Mouse (Mus musculus): Measurements from ENCODE around the gene Gpr4. TPM values are rescaled to one million over a fixed set of nuclear protein-coding genes. Genes with fewer than 3 reads are reported as not detected.

Gpr4 gene
- total RNA-seq, 4 experiments from 2014 or later, result 2.2 to 2.7 (median 2.5) TPM

GRCm38 (mm10) chr7:19257390-19258022 is 45.2 kb downstream of the Gpr4 start:
- DNase-seq (ENCODE audit: low spot score in 2 of 2), result peak in 1 of 2 experiments; percentile 63

- DNase-seq (ENCODE audit: low spot score in 2 of 2), result no peak
Measured at GRCm38 (mm10) chr7:19258336-19258735, 46.0 kb downstream of the Gpr4 start.

- no peak for DNase-seq (ENCODE audit: low spot score in 2 of 2)
Measured at GRCm38 (mm10) chr7:19265147-19265546, 52.8 kb downstream of the Gpr4 start.

GRCm38 (mm10) chr7:19265928-19266822 is 53.8 kb downstream of the Gpr4 start:
- DNase-seq (ENCODE audit: low spot score in 2 of 2), result no peak

- DNase-seq (ENCODE audit: low spot score in 2 of 2), result no peak
Measured at GRCm38 (mm10) chr7:19267051-19267450, 54.7 kb downstream of the Gpr4 start.

GRCm38 (mm10) chr7:19268993-19269681 is 56.8 kb downstream of the Gpr4 start:
- no peak for DNase-seq (ENCODE audit: low spot score in 2 of 2)

- no peak for DNase-seq (ENCODE audit: low spot score in 2 of 2)
Measured at GRCm38 (mm10) chr7:19269721-19270441, 57.5 kb downstream of the Gpr4 start.

GRCm38 (mm10) chr7:19270509-19271237 is 58.3 kb downstream of the Gpr4 start:
- no peak for DNase-seq (ENCODE audit: low spot score in 2 of 2)

GRCm38 (mm10) chr7:19271238-19272172 is 59.2 kb downstream of the Gpr4 start, which contains the start of gene Vasp:
Gene Vasp (minus strand): TSS chr7:19271817.
- DNase-seq (ENCODE audit: low spot score in 2 of 2), result peak; percentile 67 to 84

- DNase-seq (ENCODE audit: low spot score in 2 of 2), result no peak
Measured at GRCm38 (mm10) chr7:19272173-19272764, 59.9 kb downstream of the Gpr4 start.

Small RNA genes lying within 50 kb of the gene (microRNA-seq; reads per million reads assigned to microRNA genes)
- 9,862 to 11,977 reads per million in 2 experiments for gene Mir330

Other genes with a start within 250 kb of the Gpr4 start
- 1 to 10 TPM in 2 of 4 experiments, under 1 TPM in 2; 0.53 to 1.3 (median 1.0) TPM for gene Nanos2, start 225.1 kb upstream of the Gpr4 start, total RNA-seq (2022)
- gene Mypop, start 221.3 kb upstream of the Gpr4 start, total RNA-seq (2022), result 10 to 100 TPM; 54.2 to 60.5 (median 57.6) TPM
- gene Irf2bp1, start 208.5 kb upstream of the Gpr4 start, total RNA-seq (2022), result 10 to 100 TPM; 51.2 to 54.1 (median 53.2) TPM
- gene Foxa3, start 189.0 kb upstream of the Gpr4 start, total RNA-seq (2022), result not detected
- gene Sympk, start 188.2 kb upstream of the Gpr4 start, total RNA-seq (2022), result 100 to 1,000 TPM; 104 to 113 (median 111) TPM
- under 1 TPM in 3 of 4 experiments, not detected in 1; 0.24 to 0.79 (median 0.32) TPM for gene Rsph6a, start 157.8 kb upstream of the Gpr4 start, total RNA-seq (2022)
- gene Dmwd, start 136.3 kb upstream of the Gpr4 start, total RNA-seq (2022), result 100 to 1,000 TPM; 139 to 148 (median 143) TPM
- gene Dmpk, start 128.7 kb upstream of the Gpr4 start, total RNA-seq (2022), result 10 to 100 TPM; 25.0 to 39.7 (median 31.6) TPM
- 1 to 10 TPM; 2.0 to 2.5 (median 2.3) TPM for gene Six5, start 117.9 kb upstream of the Gpr4 start, total RNA-seq (2022)
- under 1 TPM in 3 of 4 experiments, not detected in 1; 0.37 to 0.68 (median 0.48) TPM for gene Gm4969, start 94.2 kb upstream of the Gpr4 start, total RNA-seq (2022)
- gene Fbxo46, start 92.7 kb upstream of the Gpr4 start, total RNA-seq (2022), result 10 to 100 TPM; 13.2 to 15.7 (median 14.2) TPM
- gene Qpctl, start 63.2 kb upstream of the Gpr4 start, total RNA-seq (2022), result 10 to 100 TPM; 16.5 to 19.2 (median 18.6) TPM
- gene Snrpd2, start 62.8 kb upstream of the Gpr4 start, total RNA-seq (2022), result 10 to 100 TPM; 73.5 to 79.4 (median 76.1) TPM
- gene Gipr, start 46.4 kb upstream of the Gpr4 start, total RNA-seq (2022), result 1 to 10 TPM; 1.2 to 2.5 (median 1.5) TPM
- 100 to 1,000 TPM; 159 to 188 (median 167) TPM for gene Eml2, start 36.1 kb upstream of the Gpr4 start, total RNA-seq (2022)
- gene Opa3, start 15.8 kb downstream of the Gpr4 start, total RNA-seq (2022), result 10 to 100 TPM; 40.2 to 46.7 (median 43.1) TPM
- 10 to 100 TPM; 13.6 to 16.9 (median 15.6) TPM for gene Vasp, start 59.3 kb downstream of the Gpr4 start, total RNA-seq (2022)
- gene Ppm1n, start 67.5 kb downstream of the Gpr4 start, total RNA-seq (2022), result under 1 TPM in 1 of 4 experiments, not detected in 3; 0.68 TPM
- gene Rtn2, start 70.1 kb downstream of the Gpr4 start, total RNA-seq (2022), result 100 to 1,000 TPM; 108 to 133 (median 114) TPM
- gene Fosb, start 97.5 kb downstream of the Gpr4 start, total RNA-seq (2022), result 10 to 100 TPM; 11.1 to 15.1 (median 13.8) TPM
- gene Ercc1, start 132.2 kb downstream of the Gpr4 start, total RNA-seq (2022), result 10 to 100 TPM; 34.9 to 42.8 (median 38.6) TPM
- gene Cd3eap, start 146.9 kb downstream of the Gpr4 start, total RNA-seq (2022), result 10 to 100 TPM; 16.3 to 20.4 (median 17.4) TPM
- gene Ppp1r13l, start 147.2 kb downstream of the Gpr4 start, total RNA-seq (2022), result 1 to 10 TPM; 3.9 to 7.7 (median 5.9) TPM
- 10 to 100 TPM; 25.7 to 36.8 (median 31.0) TPM for gene Ercc2, start 169.5 kb downstream of the Gpr4 start, total RNA-seq (2022)
- gene Klc3, start 191.6 kb downstream of the Gpr4 start, total RNA-seq (2022), result 1 to 10 TPM; 4.5 to 5.9 (median 5.1) TPM
- gene Ckm, start 192.2 kb downstream of the Gpr4 start, total RNA-seq (2022), result 10 to 100 TPM in 1 of 4 experiments, 1 to 10 TPM in 2, not detected in 1; 3.1 to 12.8 (median 9.4) TPM
- 10 to 100 TPM; 70.4 to 80.3 (median 76.2) TPM for gene Mark4, start 246.3 kb downstream of the Gpr4 start, total RNA-seq (2022)

Measured in left cerebral cortex, adult 8-10 months (tissue).